Mouse (Mus musculus) heart, embryonic 16.5 days (tissue): Measurements from ENCODE around the gene Rpl10. TPM values are rescaled to one million over a fixed set of nuclear protein-coding genes. Genes with fewer than 3 reads are reported as not detected.

Experiments
- ATAC-seq: fragments of 200-750 bp; cut with Nextera tagmentation; replicated peaks from 2 replicates; pipeline ENCODE4 v1.8.0; 2017; ENCODE audit warnings: moderate number of reproducible peaks; ENCODE audit not compliant: insufficient read depth, low FRiP score; ENCODE audit errors: extremely low read depth
- H3K27ac ChIP-seq: fragments of 300-500 bp; sonication (generic); 2 replicates; pipeline ENCODE4 v1.5.1; 2014; ENCODE audit warnings: mild to moderate bottlenecking, low read length, control low read depth, moderate library complexity
- H3K27me3 ChIP-seq: fragments of 300-500 bp; sonication (generic); 2 replicates; pipeline ENCODE4 v1.6.1; 2014; ENCODE audit warnings: low read length, mixed read lengths; ENCODE audit not compliant: control insufficient read depth, insufficient read depth
- H3K36me3 ChIP-seq: fragments of 300-500 bp; sonication (generic); 2 replicates; pipeline ENCODE4 v1.6.1; 2014; ENCODE audit not compliant: control insufficient read depth, insufficient read depth
- H3K4me1 ChIP-seq: fragments of 300-500 bp; sonication (generic); 2 replicates; pipeline ENCODE4 v1.6.1; 2014; ENCODE audit warnings: low read length, mixed read lengths; ENCODE audit not compliant: control insufficient read depth, insufficient read depth
- H3K4me2 ChIP-seq: fragments of 300-500 bp; sonication (generic); 2 replicates; pipeline ENCODE4 v1.6.1; 2014; ENCODE audit warnings: low read depth, mild to moderate bottlenecking, control low read depth, low read length
- H3K4me3 ChIP-seq: fragments of 300-500 bp; sonication (generic); 2 replicates; pipeline ENCODE4 v1.5.1; 2014; ENCODE audit warnings: mild to moderate bottlenecking, control low read depth, low read length
- H3K9ac ChIP-seq: fragments of 300-500 bp; sonication (generic); 2 replicates; pipeline ENCODE4 v1.6.1; 2014; ENCODE audit warnings: low read length, control low read depth
- H3K9me3 ChIP-seq: fragments of 300-500 bp; sonication (generic); replicated peaks from 2 replicates; pipeline ENCODE4 v1.6.1; 2016; ENCODE audit warnings: low read length; ENCODE audit not compliant: control insufficient read depth
- WGBS: fragments of 180-500 bp; shearing (Covaris S2); extraction: QIAGEN DNeasy Blood & Tissue Kit; methylation state at CpG from one replicate; pipeline ENCODE4 v1.1.7; 2014; 5-methylcytosine and 5-hydroxymethylcytosine counted together
- polyA plus RNA-seq: library from polyadenylated mRNA; unstranded; fragments of >200 nt; fragmentation: Nextera tagmentation; extraction: Ambion mirVana; gene quantifications from 2 replicates; pipeline ENCODE4 v1.2.1, GENCODE M21; 2015

Rpl10 gene
- polyA plus RNA-seq: 368 and 465 TPM in 2 replicates

GRCm38 (mm10) chrX:74270062-74270901 lies at the start of gene Rpl10:
Rpl10 (plus strand) TSS chrX:74270812.
- peak; percentile 92 for ATAC-seq
- Histone ChIP-seq H3K27me3 (no peaks in the 10 kb centered on the region), H3K9ac (peak within 1 kb of the TSS; percentile 81), H3K4me3 (peak within 1 kb of the TSS; percentile 72), H3K36me3 (peaks cover 3% of the 10 kb centered on the region; the same call in 1 of the 2 replicates), H3K4me1 (no peaks in the 10 kb centered on the region), H3K27ac (peak within 1 kb of the TSS; percentile 90), H3K9me3 (no peaks in the 10 kb centered on the region), H3K4me2 (peak within 1 kb of the TSS; percentile 71)
- 9% methylated on average over 42 of the region's 42 CpGs for WGBS

- Histone ChIP-seq H3K27me3 (no peaks in the 10 kb centered on the region), H3K4me1 (no peaks in the 10 kb centered on the region), H3K4me3 (no peak overlapping the region), H3K36me3 (peaks cover 87% of the 10 kb centered on the region), H3K27ac (no peak overlapping the region), H3K4me2 (no peak overlapping the region), H3K9me3 (no peaks in the 10 kb centered on the region), H3K9ac (no peak overlapping the region)
- no peak for ATAC-seq
- WGBS: 43% methylated on average over 1 of the region's 1 CpGs
Observed at GRCm38 (mm10) chrX:74230038-74230437, 40.6 kb upstream of the Rpl10 start.

- H3K9ac ChIP-seq: no peak overlapping the region
- H3K9me3 ChIP-seq: no peaks in the 10 kb centered on the region
- H3K4me3 ChIP-seq: no peak overlapping the region
- 85% methylated on average over 5 of the region's 5 CpGs for WGBS
- no peak for ATAC-seq
- H3K27ac ChIP-seq: no peak overlapping the region
- H3K27me3 ChIP-seq: no peaks in the 10 kb centered on the region
- H3K36me3 ChIP-seq: peaks cover 80% of the 10 kb centered on the region
- H3K4me1 ChIP-seq: no peaks in the 10 kb centered on the region
- no peak overlapping the region for H3K4me2 ChIP-seq
Observed at GRCm38 (mm10) chrX:74233196-74233595, 37.4 kb upstream of the Rpl10 start.

- H3K9ac ChIP-seq: no peak overlapping the region
- H3K27ac ChIP-seq: no peak overlapping the region
- H3K36me3 ChIP-seq: peaks cover 61% of the 10 kb centered on the region
- no peaks in the 10 kb centered on the region for H3K27me3 ChIP-seq
- 90% methylated on average over 4 of the region's 4 CpGs for whole genome bisulfite sequencing
- no peak overlapping the region for H3K4me2 ChIP-seq
- no peak for ATAC-seq
- H3K4me3 ChIP-seq: no peak overlapping the region
- no peaks in the 10 kb centered on the region for H3K9me3 ChIP-seq
- peaks cover 7% of the 10 kb centered on the region for H3K4me1 ChIP-seq
Observed at GRCm38 (mm10) chrX:74240332-74240731, 30.3 kb upstream of the Rpl10 start.

- Histone ChIP-seq H3K4me2 (peak overlapping the region; percentile 75), H3K4me3 (peak overlapping the region; percentile 69), H3K36me3 (peaks cover 39% of the 10 kb centered on the region), H3K9ac (peak overlapping the region; percentile 68), H3K27me3 (no peaks in the 10 kb centered on the region), H3K4me1 (peaks cover 7% of the 10 kb centered on the region), H3K9me3 (no peaks in the 10 kb centered on the region), H3K27ac (peak overlapping the region; percentile 94)
- no peak for ATAC-seq
- 57% methylated on average over 2 of the region's 2 CpGs for WGBS
Observed at GRCm38 (mm10) chrX:74243396-74243795, 27.2 kb upstream of the Rpl10 start.

- peaks cover 35% of the 10 kb centered on the region for H3K36me3 ChIP-seq
- H3K9ac ChIP-seq: peak overlapping the region; percentile 68
- WGBS: 31% methylated on average over 3 of the region's 3 CpGs
- no peak for ATAC-seq
- H3K27ac ChIP-seq: peak overlapping the region; percentile 94
- peak overlapping the region; percentile 75 for H3K4me2 ChIP-seq
- peaks cover 7% of the 10 kb centered on the region for H3K4me1 ChIP-seq
- no peaks in the 10 kb centered on the region for H3K27me3 ChIP-seq
- no peaks in the 10 kb centered on the region for H3K9me3 ChIP-seq
- H3K4me3 ChIP-seq: peak overlapping the region; percentile 69
Observed at GRCm38 (mm10) chrX:74243807-74244206, 26.8 kb upstream of the Rpl10 start.

GRCm38 (mm10) chrX:74244614-74245083 lies 26.0 kb upstream of the Rpl10 start:
- ATAC-seq: peak; percentile 63
- H3K4me2 ChIP-seq: peak overlapping the region; percentile 75
- 24% methylated on average over 3 of the region's 3 CpGs for WGBS

GRCm38 (mm10) chrX:74245107-74245506 lies 25.5 kb upstream of the Rpl10 start:
- Histone ChIP-seq H3K27me3 (no peaks in the 10 kb centered on the region), H3K4me1 (peaks cover 9% of the 10 kb centered on the region), H3K36me3 (peaks cover 24% of the 10 kb centered on the region), H3K9ac (peak overlapping the region; percentile 86), H3K4me3 (peak overlapping the region; percentile 69), H3K27ac (peak overlapping the region; percentile 94), H3K4me2 (peak overlapping the region; percentile 75), H3K9me3 (no peaks in the 10 kb centered on the region)
- no peak for ATAC-seq
- WGBS: 27% methylated on average over 1 of the region's 1 CpGs

More at GRCm38 (mm10) chrX:74244614-74245083, 26.0 kb upstream of the Rpl10 start:
- Histone ChIP-seq H3K27ac (peak overlapping the region; percentile 94), H3K4me3 (peak overlapping the region; percentile 69), H3K4me1 (peaks cover 9% of the 10 kb centered on the region), H3K36me3 (peaks cover 28% of the 10 kb centered on the region), H3K9me3 (no peaks in the 10 kb centered on the region), H3K27me3 (no peaks in the 10 kb centered on the region), H3K9ac (peak overlapping the region; percentile 86)

GRCm38 (mm10) chrX:74245687-74246086 lies 24.9 kb upstream of the Rpl10 start:
- Histone ChIP-seq H3K27ac (peak overlapping the region; percentile 94), H3K9ac (peak overlapping the region; percentile 86), H3K4me1 (peaks cover 9% of the 10 kb centered on the region), H3K4me3 (peak overlapping the region; percentile 69), H3K27me3 (no peaks in the 10 kb centered on the region), H3K9me3 (no peaks in the 10 kb centered on the region), H3K4me2 (peak overlapping the region; percentile 75), H3K36me3 (peaks cover 24% of the 10 kb centered on the region)
- peak; percentile 51 for ATAC-seq
- 11% methylated on average over 21 of the region's 21 CpGs for WGBS
